Mouse (Mus musculus): ENCODE results near the gene Rpl22l1.
A peak's percentile ranks its signal among the peaks of the same experiment; 100 is the strongest.
"Not testable (repeated sequence)": the region's sequence is repeated elsewhere in the genome, so short reads cannot be mapped to it uniquely, and the experiment has no call there.

Gene Rpl22l1

DNA sequence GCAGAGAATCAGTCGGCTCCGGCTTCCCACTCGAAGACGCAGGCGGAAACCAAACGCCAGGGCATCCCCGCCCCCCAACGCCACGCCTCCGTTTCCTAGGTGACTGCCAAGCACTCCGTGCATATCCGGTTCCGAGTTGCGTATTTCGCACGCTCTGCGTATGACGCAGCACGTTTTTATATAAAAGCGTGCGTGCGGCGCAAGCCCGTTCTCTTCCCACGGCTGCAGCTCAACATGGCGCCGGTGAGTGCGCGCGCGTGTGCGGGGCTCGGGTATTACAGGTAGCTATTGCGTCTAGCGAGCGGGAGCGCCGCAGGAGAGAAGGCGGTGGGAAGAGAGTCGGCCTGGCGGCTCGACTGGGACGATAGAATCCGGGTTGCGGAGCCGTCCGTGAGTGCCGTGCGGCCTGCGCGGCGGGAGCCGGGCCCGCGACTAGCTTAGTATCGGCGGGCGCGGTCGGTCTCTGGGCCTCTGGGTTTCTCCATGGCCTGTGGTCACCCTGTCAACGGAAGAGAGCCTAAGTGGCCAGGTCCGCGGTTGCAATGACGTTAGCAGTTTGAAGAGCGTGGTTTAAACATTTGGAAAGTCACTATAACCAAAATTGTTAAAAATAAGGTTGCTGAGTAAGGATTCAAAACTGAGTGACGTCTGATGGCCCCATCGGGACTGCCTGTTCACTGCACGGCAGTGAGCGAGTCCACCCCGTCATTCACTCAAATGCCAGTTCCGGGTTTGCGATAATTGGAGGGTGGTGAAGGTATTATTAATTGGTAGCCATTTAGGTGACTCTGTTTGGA, at the start of gene Rpl22l1:
Gene Rpl22l1, plus strand, starts transcription at position 136 of the 797 bp plus-strand sequence.
- peak; percentile 96 for DNase-seq (ENCODE audit: extremely low spot score)

GRCm38 (mm10) chr3:28755477-28755876, 49.8 kb upstream of the Rpl22l1 start:
- DNase-seq (ENCODE audit: extremely low spot score), result no peak

DNA sequence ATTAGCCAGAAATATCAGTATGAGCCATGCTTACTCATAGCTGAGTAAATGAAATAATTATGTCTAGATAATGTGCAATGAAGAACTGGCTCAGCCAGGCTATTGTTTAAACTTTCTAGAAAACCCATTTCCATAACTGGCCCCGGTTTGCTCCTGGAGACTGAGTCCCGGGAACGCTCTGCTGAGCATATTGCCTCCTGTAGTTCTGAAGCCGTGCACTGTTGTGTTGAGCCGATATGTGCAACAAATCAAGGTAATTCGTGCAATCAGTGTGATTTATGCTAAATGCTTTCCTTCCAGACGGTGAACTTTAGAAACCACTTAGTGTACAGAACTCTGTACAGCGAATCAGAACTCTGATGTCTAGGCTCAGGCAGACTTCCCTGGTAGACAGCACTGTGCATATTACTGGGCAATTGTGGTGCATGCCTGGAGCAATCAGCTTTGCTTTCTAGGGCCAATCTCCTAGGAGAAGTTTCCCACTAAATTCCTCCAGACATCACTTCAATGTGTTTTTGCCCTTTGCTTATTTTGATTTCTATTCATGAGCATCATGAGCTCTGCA, 43.9 kb upstream of the Rpl22l1 start:
- DNase-seq (ENCODE audit: extremely low spot score), result no peak

DNA sequence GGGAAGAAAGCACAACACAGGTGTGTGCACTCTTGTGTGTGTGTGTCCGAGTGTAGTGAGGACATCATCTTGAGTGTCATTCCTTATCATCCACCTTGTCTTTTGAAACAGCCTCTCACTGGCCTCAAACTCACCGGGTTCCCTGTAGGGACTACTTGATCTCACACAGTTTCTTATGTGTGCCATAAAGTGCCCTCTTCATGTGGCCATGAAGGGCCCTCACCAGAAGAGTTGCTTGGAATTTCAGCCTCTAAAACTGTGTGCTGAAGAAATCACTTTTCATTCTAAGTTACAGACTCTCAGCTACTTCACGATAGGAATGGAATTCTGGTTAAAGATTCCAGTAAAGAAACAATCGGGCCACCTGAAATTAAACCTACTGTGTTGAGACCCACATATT, 38.3 kb upstream of the Rpl22l1 start:
- no peak for DNase-seq (ENCODE audit: extremely low spot score)

GRCm38 (mm10) chr3:28768222-28768621, 37.0 kb upstream of the Rpl22l1 start:
- no peak for DNase-seq (ENCODE audit: extremely low spot score)

DNA sequence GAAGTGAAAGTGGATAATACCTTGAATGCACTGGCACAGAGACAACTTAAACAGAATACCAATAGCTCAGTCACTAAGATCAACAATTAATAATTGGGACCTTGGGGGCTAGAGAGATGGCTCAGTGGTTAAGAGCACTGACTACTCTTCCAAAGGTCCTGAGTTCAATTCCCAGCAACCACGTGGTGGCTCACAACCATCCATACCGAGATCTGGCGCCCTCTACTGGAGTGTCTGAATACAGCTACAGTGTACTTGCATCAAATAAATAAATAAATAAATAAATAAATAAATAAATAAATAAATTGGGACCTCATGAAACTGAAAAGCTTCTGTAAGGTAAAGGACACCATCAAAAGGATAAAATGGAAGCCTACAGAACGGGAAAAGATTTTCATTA, 32.3 kb upstream of the Rpl22l1 start:
- DNase-seq (ENCODE audit: extremely low spot score), result not testable (repeated sequence)

DNA sequence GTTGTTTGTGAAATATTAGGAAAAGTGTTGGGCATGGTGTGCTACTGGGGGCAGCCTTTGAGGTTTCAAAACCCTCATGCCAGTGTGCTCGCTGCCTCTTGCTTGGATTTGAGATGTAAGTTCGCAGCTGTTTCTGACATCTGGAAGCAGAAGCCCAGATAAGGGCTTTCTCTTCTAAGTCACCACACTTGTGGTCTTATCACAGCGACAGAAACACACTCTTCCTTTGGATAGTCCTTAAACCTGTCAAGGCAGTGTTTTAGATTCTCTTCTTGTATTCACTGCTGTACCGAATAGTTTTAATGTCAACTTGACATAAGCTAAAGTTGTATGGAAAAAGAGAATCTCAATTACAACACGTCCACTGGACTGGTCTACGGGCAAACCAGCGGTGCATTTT, 29.9 kb upstream of the Rpl22l1 start:
- DNase-seq (ENCODE audit: extremely low spot score), result no peak

GRCm38 (mm10) chr3:28775958-28776357, 29.3 kb upstream of the Rpl22l1 start:
- no peak for DNase-seq (ENCODE audit: extremely low spot score)

DNA sequence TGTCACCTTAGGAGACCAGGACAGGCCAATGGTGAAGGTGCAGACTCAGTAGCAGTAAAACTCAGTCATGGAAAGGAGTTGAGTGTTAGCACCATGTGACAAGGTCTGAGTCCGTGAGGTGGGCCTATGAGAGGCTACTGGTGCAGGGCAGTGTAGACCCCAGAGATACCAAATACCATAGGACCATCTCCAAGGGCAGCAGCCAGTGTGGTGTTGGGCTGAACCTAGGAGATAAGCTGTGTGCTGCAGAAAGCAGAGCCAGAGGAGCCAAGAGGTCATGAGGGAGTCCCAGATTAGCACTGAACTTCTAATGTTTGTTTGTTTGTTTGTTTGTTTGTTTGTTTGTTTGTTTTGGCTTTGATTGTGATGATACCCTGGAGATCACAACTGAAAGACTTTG, 28.7 kb upstream of the Rpl22l1 start:
- DNase-seq (ENCODE audit: extremely low spot score), result no peak

- DNase-seq (ENCODE audit: extremely low spot score), result no peak
These were observed 24.7 kb upstream of the Rpl22l1 start for GRCm38 (mm10) chr3:28780511-28780910.

- DNase-seq (ENCODE audit: extremely low spot score), result peak; percentile 92
These were observed 24.2 kb upstream of the Rpl22l1 start, which contains the start of gene Eif5a2 for GRCm38 (mm10) chr3:28780994-28781393. Eif5a2 (plus strand) TSS chr3:28781276.

DNA sequence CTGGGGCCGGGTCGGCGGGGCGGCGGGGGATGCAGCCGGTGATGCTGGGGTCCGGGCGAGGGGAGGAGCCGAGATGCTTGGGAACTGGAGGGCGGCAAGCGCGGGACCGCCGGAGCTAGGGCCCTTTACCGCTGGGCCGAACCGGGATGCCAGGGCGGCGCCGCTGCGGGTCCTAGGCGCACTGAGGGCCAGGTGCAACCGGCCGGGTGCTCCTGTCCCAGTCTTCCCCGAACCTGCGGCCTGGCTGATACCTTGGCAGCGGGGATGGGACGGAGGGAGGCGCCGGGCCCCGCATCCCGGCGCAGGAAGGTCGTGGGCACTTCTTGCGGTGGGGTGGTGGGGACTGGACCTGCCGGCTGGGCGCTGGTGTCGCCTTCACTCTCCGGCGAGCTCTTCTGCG, 23.8 kb upstream of the Rpl22l1 start:
- DNase-seq (ENCODE audit: extremely low spot score), result no peak

- no peak for DNase-seq (ENCODE audit: extremely low spot score)
These were observed 23.4 kb upstream of the Rpl22l1 start for GRCm38 (mm10) chr3:28781848-28782247.

GRCm38 (mm10) chr3:28784176-28784575, 21.1 kb upstream of the Rpl22l1 start:
- DNase-seq (ENCODE audit: extremely low spot score), result no peak

GRCm38 (mm10) chr3:28794835-28795234, 10.4 kb upstream of the Rpl22l1 start:
- DNase-seq (ENCODE audit: extremely low spot score), result no peak

DNA sequence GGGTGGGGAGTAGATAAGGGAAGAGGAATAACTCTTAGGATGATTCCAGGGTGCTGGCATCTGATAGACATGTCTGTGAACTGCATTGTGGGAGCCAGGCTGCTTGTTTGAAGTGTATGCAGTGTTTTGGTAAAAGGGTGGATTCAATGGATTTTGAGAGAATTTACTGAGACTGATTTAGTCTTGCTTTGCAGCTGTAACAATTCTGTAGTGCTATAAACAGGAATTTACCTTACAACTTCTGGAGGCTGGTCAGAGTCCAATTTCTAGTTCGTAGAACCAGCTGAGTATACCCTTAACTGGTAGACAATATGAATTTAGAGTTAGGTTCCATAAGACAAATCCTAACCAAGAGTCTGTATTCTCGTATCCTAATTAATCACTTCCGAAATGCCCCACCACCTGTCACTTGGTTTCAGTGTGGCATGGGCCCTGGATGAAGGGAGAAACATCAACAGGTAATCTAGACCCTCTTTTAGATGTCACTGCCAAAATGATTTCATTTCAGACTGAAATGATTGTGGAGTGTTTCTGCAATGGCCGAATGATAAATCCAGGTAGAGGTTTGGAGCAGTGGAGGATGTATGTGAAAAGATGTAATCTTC, 2.9 kb downstream of the Rpl22l1 start:
- no peak for DNase-seq (ENCODE audit: extremely low spot score)

DNA sequence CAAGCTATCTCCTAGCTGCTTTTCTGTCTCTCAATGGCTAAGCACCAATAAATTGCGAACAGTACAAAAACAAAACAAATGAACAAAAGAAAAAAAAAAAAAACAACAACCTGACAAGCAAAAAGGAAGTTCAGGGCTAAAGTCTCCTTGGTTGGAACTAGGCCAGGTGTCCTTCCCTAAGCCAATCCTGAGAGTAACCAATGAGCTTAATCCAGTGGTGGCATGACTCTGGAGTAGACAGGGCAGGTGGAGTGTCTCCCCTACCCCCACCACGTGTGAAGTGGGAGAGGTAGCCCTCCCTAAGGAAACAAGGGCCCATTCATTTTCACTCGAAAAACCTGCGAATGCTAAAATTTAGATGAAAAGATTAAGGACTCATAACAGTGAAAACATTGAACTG, 6.2 kb downstream of the Rpl22l1 start:
- no peak for DNase-seq (ENCODE audit: extremely low spot score)

- DNase-seq (ENCODE audit: extremely low spot score), result peak; percentile 63
These were observed 9.1 kb downstream of the Rpl22l1 start for GRCm38 (mm10) chr3:28814361-28814760.

GRCm38 (mm10) chr3:28816010-28816540, 10.8 kb downstream of the Rpl22l1 start:
- no peak for DNase-seq (ENCODE audit: extremely low spot score)

DNA sequence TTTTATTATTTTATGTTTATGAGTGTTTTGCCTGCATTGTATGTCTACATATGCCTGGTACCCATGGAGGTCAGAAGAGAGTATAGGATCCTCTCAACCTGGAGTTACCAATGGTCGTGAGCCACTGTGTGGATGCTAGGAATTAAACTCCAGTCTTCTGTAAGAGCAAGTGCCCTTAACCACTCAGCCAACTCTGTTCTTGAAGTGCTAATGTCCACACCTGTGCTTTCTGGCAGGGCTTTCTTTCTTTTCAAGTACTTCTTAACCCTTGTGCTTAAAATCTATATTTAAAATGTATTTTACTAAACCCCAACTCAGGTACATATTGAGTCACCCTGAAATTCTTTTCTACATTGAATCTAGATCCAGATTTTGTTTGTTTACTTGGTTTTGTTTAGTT, 21.0 kb downstream of the Rpl22l1 start:
- no peak for DNase-seq (ENCODE audit: extremely low spot score)

GRCm38 (mm10) chr3:28827605-28828004, 22.4 kb downstream of the Rpl22l1 start:
- no peak for DNase-seq (ENCODE audit: extremely low spot score)

- no peak for DNase-seq (ENCODE audit: extremely low spot score)
These were observed 24.2 kb downstream of the Rpl22l1 start for GRCm38 (mm10) chr3:28829454-28829853.

Measured in embryo, embryonic 9.5 days (tissue).